Mouse (Mus musculus) cerebellum, adult 2 months (tissue): ENCODE results near the gene Zfp57. TPM values are rescaled to one million over a fixed set of nuclear protein-coding genes. Genes with fewer than 3 reads are reported as not detected.
"Not testable (repeated sequence)": the region's sequence is repeated elsewhere in the genome, so short reads cannot be mapped to it uniquely, and the experiment has no call there.

ENCODE experiments used
- DNase-seq, 2 experiments: peaks; one replicate each; pipeline ENCODE4 v3.0.0; 2021
- H3K27ac ChIP-seq: fragments of 200-500 bp; 2 replicates; pipeline ENCODE4 v1.5.1; 2012; ENCODE audit warnings: low read length, control low read depth, inconsistent platforms; ENCODE audit not compliant: insufficient read depth
- H3K27me3 ChIP-seq: fragments of 200-500 bp; 2 replicates; pipeline ENCODE4 v1.6.1; 2012; ENCODE audit warnings: inconsistent platforms, mild to moderate bottlenecking, low read length, moderate library complexity; ENCODE audit not compliant: control insufficient read depth, insufficient read depth
- H3K4me1 ChIP-seq: fragments of 200-500 bp; 2 replicates; pipeline ENCODE4 v1.6.1; 2011; ENCODE audit warnings: low read length; ENCODE audit not compliant: control insufficient read depth, insufficient read depth
- H3K4me3 ChIP-seq: fragments of 200-500 bp; replicated peaks from 2 replicates; pipeline ENCODE3; 2011; ENCODE audit warnings: mild to moderate bottlenecking, low read depth, low read length, control low read depth; ENCODE audit not compliant: insufficient read depth
- CTCF ChIP-seq: fragments of 200-500 bp; IDR thresholded peaks from 2 replicates; pipeline ENCODE4 v1.5.1; 2011; ENCODE audit warnings: low read depth, mild to moderate bottlenecking, control low read depth, low read length, moderate library complexity, borderline replicate concordance; ENCODE audit not compliant: insufficient read depth
- POLR2A ChIP-seq: fragments of 200-500 bp; IDR thresholded peaks from 2 replicates; pipeline ENCODE4 v1.6.1; 2011; ENCODE audit warnings: low read length, control low read depth, borderline replicate concordance; ENCODE audit not compliant: insufficient read depth
- WGBS: fragments of 180-500 bp; shearing (Covaris S2); methylation state at CpG from one replicate; pipeline ENCODE4 v1.1.7; 2018; 5-methylcytosine and 5-hydroxymethylcytosine counted together
- polyA plus RNA-seq: library from polyadenylated mRNA; depleted of rRNA; stranded (reverse); fragments of >200 nt; gene quantifications from 2 replicates; pipeline ENCODE4 v1.2.3, GENCODE M21; 2012

Gene Zfp57
- polyA plus RNA-seq, 1 experiment, result 10.3 TPM

- Histone ChIP-seq H3K27ac (no peak overlapping the region), H3K4me1 (no peaks in the 10 kb centered on the region), H3K27me3 (no peaks in the 10 kb centered on the region), H3K4me3 (no peak overlapping the region)
- TF ChIP-seq CTCF (no peak), POLR2A (no peak)
- DNase-seq, result no peak
- WGBS, result 82% methylated on average over 6 of the region's 6 CpGs
These were observed 29.7 kb upstream of the Zfp57 start for GRCm38 (mm10) chr17:36971172-36971850.

GRCm38 (mm10) chr17:36972791-36973190 is 28.2 kb upstream of the Zfp57 start:
- Histone ChIP-seq H3K27me3 (no peaks in the 10 kb centered on the region), H3K4me1 (no peaks in the 10 kb centered on the region), H3K27ac (no peak overlapping the region), H3K4me3 (no peak overlapping the region)
- no peak for TF ChIP-seq CTCF
- TF ChIP-seq POLR2A, result no peak
- WGBS, result 79% methylated on average over 3 of the region's 3 CpGs
- no peak for DNase-seq

- TF ChIP-seq CTCF, result no peak
- no peak for TF ChIP-seq POLR2A
- Histone ChIP-seq H3K4me3 (no peak overlapping the region), H3K27me3 (no peaks in the 10 kb centered on the region), H3K27ac (no peak overlapping the region), H3K4me1 (no peaks in the 10 kb centered on the region)
- WGBS, result 70% methylated on average over 8 of the region's 8 CpGs
- no peak for DNase-seq
These were observed 27.6 kb upstream of the Zfp57 start for GRCm38 (mm10) chr17:36973271-36973787.

- DNase-seq, result no peak
- TF ChIP-seq POLR2A (no peak), CTCF (no peak)
- Histone ChIP-seq H3K27me3 (no peaks in the 10 kb centered on the region), H3K27ac (no peak within 1 kb of the TSS), H3K4me3 (no peak within 1 kb of the TSS), H3K4me1 (no peaks in the 10 kb centered on the region)
- 15% methylated on average over 18 of the region's 18 CpGs for WGBS
These were observed 19.6 kb upstream of the Zfp57 start, which contains the start of gene 2410137M14Rik for GRCm38 (mm10) chr17:36981221-36981813. Gene 2410137M14Rik, minus strand, starts transcription at chr17:36981237.

- WGBS, result 28% methylated on average over 4 of the region's 4 CpGs
- Histone ChIP-seq H3K27ac (no peak overlapping the region), H3K4me3 (no peak overlapping the region), H3K4me1 (no peaks in the 10 kb centered on the region), H3K27me3 (no peaks in the 10 kb centered on the region)
- no peak for DNase-seq
- no peak for TF ChIP-seq CTCF
- TF ChIP-seq POLR2A, result no peak
These were observed 19.1 kb upstream of the Zfp57 start for GRCm38 (mm10) chr17:36981845-36982244.

- no peak overlapping the region for H3K27ac ChIP-seq
- H3K4me3 ChIP-seq, result no peak overlapping the region
- 63% methylated on average over 5 of the region's 5 CpGs for WGBS
- no peak for TF ChIP-seq CTCF
- no peak for TF ChIP-seq POLR2A
- no peaks in the 10 kb centered on the region for H3K27me3 ChIP-seq
- no peak for DNase-seq
- no peaks in the 10 kb centered on the region for H3K4me1 ChIP-seq
These were observed 18.5 kb upstream of the Zfp57 start for GRCm38 (mm10) chr17:36982253-36983155.

- WGBS, result 7% methylated on average over 24 of the region's 24 CpGs
- Histone ChIP-seq H3K4me1 (no peaks in the 10 kb centered on the region), H3K27me3 (no peaks in the 10 kb centered on the region; the same call in 1 of the 2 replicates), H3K27ac (no peak overlapping the region), H3K4me3 (no peak overlapping the region)
- TF ChIP-seq POLR2A (no peak), CTCF (no peak)
- DNase-seq, result no peak
These were observed 12.5 kb upstream of the Zfp57 start for GRCm38 (mm10) chr17:36988475-36988874.

- Histone ChIP-seq H3K4me3 (no peak within 1 kb of the TSS), H3K4me1 (no peaks in the 10 kb centered on the region), H3K27ac (no peak within 1 kb of the TSS), H3K27me3 (no peaks in the 10 kb centered on the region; the same call in 1 of the 2 replicates)
- no peak for DNase-seq
- no peak for TF ChIP-seq CTCF
- no peak for TF ChIP-seq POLR2A
- 32% methylated on average over 5 of the region's 5 CpGs for WGBS
These were observed 11.5 kb upstream of the Zfp57 start, which contains the start of gene H2-M5 for GRCm38 (mm10) chr17:36989437-36989836. Gene H2-M5, minus strand, starts transcription at chr17:36989537.

- H3K4me1 ChIP-seq, H3K4me3 ChIP-seq, H3K27ac ChIP-seq, DNase-seq, H3K27me3 ChIP-seq: not testable (repeated sequence)
- 92% methylated on average over 6 of the region's 6 CpGs for WGBS
These were observed 10.3 kb upstream of the Zfp57 start for GRCm38 (mm10) chr17:36990630-36991029.
